Mouse (Mus musculus) cerebellum, adult 18-20 months (tissue): ENCODE measurements at regions not wholly inside any gene's neighbourhood (a gene's known extent, or its start where the extent isn't known, plus 50 kb on each side); places are given as distances from the start of the nearest gene placed in this dataset.

Experiments used
- DNase-seq, 2 experiments: peaks; one replicate each; pipeline ENCODE4 v3.0.0; 2021

- no peak for DNase-seq
Observed at GRCm38 (mm10) chr1:167905424-167905823, 216.4 kb downstream of the Lmx1a start.

GRCm38 (mm10) chr1:167912074-167912473 is 223.0 kb downstream of the Lmx1a start:
- DNase-seq, result no peak

DNA sequence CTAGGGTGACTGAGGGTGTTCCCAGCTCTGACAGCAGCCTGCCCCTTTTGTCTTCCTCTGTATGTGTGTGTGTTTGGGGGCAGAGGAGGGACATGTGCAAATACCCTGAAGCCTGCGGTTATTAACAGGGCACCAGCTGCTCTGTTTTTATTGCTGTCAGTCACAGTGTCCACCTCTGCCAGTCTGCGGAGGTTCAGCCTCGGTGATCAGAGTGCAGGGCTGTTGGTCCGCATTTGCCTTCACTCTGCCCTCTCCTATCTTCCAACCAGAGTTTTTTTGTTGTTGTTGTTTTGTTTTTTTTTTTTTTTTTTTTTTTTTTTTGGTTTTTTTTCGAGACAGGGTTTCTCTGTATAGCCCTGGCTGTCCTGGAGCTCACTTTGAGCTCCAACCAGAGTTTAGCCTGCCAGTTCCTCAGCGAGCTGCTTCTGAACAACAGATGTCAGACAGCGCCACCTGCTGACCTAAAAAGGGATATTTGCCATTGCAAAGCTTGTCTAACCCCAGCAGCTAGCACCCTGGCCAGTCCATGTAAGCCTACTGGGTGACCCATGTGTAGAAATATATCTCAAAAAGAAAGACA is 226.0 kb downstream of the Lmx1a start:
- DNase-seq, result peak; percentile 66 to 69

- DNase-seq, result no peak
Observed at GRCm38 (mm10) chr1:167915578-167916275, 226.7 kb downstream of the Lmx1a start.

DNA sequence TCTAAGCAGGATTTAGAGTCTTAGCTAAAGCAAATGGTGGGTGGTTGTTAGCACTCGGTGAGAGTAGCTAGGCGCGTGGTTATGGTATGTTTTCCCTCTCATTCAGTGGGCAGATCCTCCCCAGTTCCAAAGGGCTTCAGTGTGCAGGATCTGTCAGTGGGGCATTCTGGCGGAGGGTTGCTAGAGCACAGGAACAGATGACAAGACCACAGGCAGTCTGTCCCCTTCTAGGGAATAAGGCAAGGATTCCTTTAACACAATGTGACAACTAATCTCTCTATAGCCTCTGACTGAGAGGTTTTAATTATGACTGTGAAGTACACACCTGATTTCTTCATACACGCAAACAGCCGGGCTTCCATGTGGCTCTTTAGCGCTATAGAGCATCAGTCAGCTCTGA is 233.9 kb downstream of the Lmx1a start:
- no peak for DNase-seq

- no peak for DNase-seq
Observed at GRCm38 (mm10) chr1:167928060-167928467, 239.0 kb downstream of the Lmx1a start.

DNA sequence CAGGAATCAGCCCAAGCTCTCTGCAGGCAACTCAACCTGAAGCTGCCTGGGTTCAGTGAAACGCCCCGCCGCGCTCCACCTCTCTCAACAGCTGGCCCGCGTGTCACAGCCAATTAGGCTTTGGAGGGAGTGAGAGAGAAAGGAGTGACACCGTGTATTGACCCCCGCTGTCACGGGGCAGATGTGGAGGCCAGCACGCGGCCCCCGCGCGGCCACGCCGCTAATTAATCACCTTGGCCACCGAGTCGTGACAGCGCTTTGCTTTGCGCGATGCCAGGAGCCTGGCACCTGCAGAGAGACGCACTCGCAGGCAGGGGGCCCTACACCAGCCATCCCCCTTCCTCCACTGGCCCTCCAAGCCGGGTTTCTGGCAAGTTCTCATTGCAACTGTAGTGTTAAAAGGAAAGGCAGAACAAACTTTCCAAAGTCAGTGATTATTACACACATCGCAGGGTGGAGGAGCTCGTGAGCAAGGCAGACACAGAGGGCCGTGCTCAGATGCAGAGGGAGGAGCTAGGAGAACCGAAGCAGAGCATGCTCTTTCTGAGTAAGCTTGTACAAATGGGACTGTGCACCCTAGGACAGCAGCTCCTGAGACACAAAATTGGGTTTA is 240.8 kb downstream of the Lmx1a start:
- no peak for DNase-seq

GRCm38 (mm10) chr1:167932088-167932487 is 243.1 kb downstream of the Lmx1a start:
- no peak for DNase-seq

DNA sequence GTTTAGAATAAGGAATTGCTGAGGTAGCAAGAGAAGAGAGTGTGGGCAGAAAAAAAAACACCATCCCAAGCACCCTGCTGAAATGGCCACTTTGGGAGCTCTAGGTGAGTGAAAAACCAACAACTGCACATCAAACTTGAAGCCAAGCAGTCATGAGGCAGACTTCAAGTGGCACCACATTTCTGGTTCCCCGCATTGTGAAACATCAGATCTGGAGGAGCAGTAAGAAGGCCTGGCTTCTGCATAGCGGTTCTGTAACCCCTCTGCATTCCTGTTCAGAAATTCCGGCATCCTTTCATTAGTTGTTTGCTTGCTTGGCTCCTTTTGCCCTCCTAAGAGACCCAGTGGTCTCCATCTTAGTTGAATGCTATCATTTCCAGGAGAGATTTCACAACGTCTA is 247.7 kb downstream of the Lmx1a start:
- DNase-seq, result no peak

GRCm38 (mm10) chr1:167938176-167938575 is 249.1 kb downstream of the Lmx1a start:
- no peak for DNase-seq

- peak in 1 of 2 experiments; percentile 11 for DNase-seq
Observed at GRCm38 (mm10) chr1:167942037-167942470, 253.0 kb downstream of the Lmx1a start.

DNA sequence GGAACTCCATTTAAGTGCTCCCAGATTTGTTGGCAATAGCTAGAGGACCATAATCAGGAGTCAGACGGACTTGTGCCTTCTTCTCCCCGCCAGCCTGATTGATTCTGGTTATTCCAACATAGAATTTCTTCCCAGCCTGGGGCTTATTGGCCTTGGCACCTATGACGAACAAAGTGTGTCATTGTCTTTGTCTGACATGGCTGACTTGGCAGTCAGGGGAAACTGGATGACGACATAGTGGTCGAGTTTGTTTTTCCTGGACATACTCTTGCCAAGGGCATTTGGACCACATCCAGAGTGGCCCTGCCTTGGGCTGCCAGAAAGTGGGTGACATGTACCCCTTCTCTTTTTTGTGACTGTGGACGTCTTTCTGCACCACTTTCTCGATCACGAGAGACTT is 254.1 kb downstream of the Lmx1a start:
- DNase-seq, result no peak

- DNase-seq, result no peak
Observed at GRCm38 (mm10) chr1:167945615-167946252, 256.7 kb downstream of the Lmx1a start.

- no peak for DNase-seq
Observed at GRCm38 (mm10) chr1:167947866-167948265, 258.8 kb downstream of the Lmx1a start.

DNA sequence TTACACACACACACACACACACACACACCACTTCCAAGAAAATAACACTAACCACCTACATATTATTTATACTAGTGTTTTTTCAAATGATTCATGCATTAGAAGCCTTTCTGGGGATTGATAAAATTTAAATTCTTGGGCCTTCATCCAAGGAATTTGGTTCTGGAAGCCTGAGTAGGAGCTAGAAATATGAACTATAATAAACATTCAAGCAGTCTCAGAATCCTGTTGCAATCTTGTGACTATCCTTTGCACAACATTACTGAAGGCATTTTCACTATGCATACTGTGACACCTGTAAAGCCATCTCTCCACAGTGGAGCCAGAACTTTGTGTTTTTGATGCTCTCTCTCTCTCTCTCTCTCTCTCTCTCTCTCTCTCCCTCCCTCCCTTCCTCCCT is 262.7 kb downstream of the Lmx1a start:
- DNase-seq, result no peak

- DNase-seq, result no peak
Observed at GRCm38 (mm10) chr1:167958531-167958930, 269.5 kb downstream of the Lmx1a start.

GRCm38 (mm10) chr1:167969545-167969944 is 280.5 kb downstream of the Lmx1a start:
- no peak for DNase-seq

- peak; percentile 4 to 5 for DNase-seq
Observed at GRCm38 (mm10) chr1:167969985-167970384, 280.9 kb downstream of the Lmx1a start.

DNA sequence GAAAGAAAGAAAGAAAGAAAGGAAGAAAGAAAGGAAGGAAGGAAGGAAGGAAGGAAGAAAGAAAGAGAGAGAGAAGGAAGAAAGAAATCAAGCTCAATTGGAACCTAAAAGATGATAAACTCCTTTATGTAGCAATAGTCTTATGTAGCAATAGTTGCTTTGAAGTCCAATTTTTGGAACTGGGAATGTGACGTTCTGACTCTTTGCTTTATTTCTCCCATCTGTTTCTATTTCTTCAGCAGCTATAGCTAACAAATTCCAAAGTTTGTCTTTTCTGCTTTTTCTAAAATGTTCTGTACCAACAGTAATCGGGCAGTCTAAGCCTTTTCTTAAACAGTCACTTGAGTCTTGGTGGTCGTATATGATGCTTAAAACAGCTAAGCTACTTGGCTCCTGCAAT is 287.7 kb downstream of the Lmx1a start:
- DNase-seq, result no peak

DNA sequence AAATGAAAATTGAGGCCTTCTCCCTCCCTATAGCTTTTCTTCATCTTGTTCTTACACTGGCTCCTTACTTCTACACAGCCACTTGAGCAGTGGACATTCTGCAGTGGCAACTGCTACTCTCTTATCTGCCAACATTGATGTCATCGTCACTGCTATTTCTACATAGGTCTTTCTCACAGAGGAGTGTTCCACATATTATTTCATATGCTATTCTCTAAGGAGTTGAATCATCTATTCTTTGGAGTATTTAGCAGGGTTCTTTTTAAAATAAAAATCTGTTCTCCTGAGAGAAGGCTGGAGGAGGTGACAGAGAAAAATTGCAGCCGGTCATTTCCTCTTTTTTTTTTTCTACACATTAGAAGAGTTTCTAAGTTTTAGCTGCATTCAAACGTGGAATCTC is 290.1 kb downstream of the Lmx1a start:
- no peak for DNase-seq

- no peak for DNase-seq
Observed at GRCm38 (mm10) chr1:167979588-167979987, 290.6 kb downstream of the Lmx1a start.

DNA sequence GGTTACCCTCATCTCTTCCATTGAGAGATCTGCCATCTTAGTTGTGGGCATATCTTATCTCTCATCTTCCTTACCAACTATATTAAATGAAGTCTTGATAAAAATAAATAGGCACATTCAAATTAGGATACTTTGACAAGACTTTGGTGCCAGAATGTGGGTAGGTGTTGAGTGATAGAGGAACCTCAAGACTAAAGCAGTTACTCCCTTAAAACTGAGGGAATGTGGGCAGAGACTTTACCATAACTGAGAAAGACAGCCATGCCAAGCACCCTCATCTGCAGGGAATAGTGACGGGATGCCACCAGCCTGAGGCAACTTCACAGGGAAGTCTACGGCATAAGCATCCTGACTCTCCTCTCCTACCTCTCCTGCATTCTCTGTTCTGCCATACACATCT is 292.3 kb downstream of the Lmx1a start:
- no peak for DNase-seq

GRCm38 (mm10) chr1:168007456-168007855 is 318.4 kb downstream of the Lmx1a start:
- no peak for DNase-seq

GRCm38 (mm10) chr1:168008216-168008615 is 319.2 kb downstream of the Lmx1a start:
- DNase-seq, result no peak
